Mouse (Mus musculus): ENCODE data around the gene Klhl25.
A peak's percentile ranks its signal among the peaks of the same experiment; 100 is the strongest.
"Not testable (repeated sequence)": the region's sequence is repeated elsewhere in the genome, so short reads cannot be mapped to it uniquely, and the experiment has no call there.

Klhl25 gene

GRCm38 (mm10) chr7:75846942-75847341 lies 1.2 kb upstream of the Klhl25 start:
- DNase-seq: no peak

DNA sequence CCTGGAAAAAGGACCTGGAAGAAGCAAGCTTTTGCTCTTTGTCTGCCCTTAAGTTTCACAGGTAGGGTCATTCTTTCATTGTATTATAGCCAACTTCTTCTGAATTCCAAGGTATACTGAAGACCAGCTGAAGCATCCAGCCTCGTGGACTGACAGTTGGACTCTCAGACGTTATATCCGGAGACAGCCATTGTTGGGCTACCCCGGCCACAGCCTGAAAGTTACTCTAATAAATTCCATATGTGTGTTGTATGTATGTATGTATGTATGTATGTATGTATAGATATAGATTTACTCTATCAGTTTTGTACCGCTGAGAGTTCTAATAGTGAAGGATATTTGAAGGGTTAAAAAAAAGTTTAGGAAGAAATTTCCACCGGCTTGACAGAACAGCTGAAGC lies 621 bp upstream of the Klhl25 start:
- DNase-seq: no peak

- peak; percentile 95 for DNase-seq
Observed at GRCm38 (mm10) chr7:75848776-75849670, 913 bp downstream of the Klhl25 start.

DNA sequence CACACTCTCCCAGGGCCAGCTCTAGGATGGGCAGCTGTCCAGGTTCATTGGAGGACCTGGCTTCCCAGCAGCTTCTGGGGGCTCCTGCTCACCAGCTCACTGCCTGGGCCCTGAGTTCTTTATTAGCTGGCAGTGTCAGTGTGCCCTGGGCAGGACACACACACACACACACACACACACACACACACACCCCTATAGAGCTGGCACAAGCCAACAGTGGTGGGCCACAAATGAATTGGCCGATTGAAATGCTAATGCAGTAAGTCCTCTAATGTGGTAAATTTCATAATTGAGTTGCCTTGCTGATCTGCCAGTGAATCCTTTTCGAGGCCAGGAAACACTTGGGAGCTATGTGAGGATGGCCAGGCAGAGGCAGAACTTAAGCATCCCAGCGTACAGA lies 2.3 kb downstream of the Klhl25 start:
- not testable (repeated sequence) for DNase-seq

GRCm38 (mm10) chr7:75851290-75851689 lies 3.2 kb downstream of the Klhl25 start:
- DNase-seq: no peak

GRCm38 (mm10) chr7:75852363-75852762 lies 4.3 kb downstream of the Klhl25 start:
- DNase-seq: no peak

GRCm38 (mm10) chr7:75853171-75853830 lies 5.2 kb downstream of the Klhl25 start:
- DNase-seq: peak; percentile 92

- DNase-seq: no peak
Observed at GRCm38 (mm10) chr7:75854231-75854925, 6.3 kb downstream of the Klhl25 start.

DNA sequence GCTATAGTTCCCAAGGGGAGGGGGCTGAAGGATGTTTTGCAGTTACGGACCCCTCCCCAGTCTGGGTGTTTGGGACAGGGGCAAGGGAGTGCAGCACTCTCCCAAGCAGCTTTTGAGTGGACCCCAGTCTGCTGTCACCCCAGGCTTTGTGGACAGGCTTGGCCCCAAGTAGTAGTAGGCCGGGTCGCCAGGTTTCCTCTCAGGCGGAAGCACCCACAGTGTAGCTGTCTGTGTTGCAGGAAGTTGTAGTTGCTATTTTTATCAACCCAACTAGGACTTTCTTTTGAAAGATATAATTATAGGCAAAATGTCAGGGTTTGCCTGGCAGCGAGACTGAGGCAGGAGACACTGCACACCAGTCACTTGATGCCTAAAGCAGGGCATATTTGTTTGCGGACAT lies 6.9 kb downstream of the Klhl25 start:
- DNase-seq: no peak

DNA sequence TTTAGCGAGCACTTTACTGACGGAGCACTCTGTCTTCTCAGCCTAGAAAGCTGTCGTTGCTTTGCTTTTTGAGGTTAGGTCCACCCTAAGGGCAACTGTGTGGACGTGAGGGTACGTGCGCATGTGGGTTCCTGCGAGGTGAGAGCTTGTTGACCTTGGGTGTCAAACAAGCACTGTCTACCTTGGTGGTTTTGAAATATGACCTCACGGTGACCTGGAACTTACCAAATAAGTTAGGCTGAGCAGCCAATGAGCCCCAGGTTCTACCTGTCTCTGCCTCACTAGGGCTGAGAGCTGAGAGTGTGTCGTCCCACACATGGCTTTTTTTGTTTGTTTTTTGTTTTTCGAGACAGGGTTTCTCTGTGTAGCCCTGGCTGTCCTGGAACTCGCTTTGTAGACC lies 8.1 kb downstream of the Klhl25 start:
- DNase-seq: no peak

DNA sequence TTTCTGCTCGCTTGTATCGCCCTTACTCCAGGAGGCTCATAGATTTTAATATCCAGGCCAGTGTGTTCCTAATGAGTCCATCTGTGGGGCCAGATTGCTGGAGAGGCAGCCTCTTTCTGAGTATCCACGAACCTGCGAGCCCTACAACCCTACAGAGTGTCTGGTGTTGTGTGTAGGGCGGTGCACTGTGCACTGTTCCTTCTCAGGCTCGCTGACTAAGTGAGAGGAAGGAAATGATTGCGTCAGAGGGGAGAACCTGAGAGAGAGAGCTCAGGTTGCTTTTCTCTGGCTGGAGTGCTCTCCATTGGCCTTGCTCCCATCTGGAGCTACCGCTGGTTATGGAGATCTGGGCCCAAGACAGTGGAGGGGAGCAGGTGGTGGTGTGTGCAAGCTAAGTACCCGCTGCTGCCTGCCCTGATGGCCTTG lies 11.7 kb downstream of the Klhl25 start:
- no peak for DNase-seq

- not testable (repeated sequence) for DNase-seq
Observed at GRCm38 (mm10) chr7:75861638-75862426, 13.7 kb downstream of the Klhl25 start.

DNA sequence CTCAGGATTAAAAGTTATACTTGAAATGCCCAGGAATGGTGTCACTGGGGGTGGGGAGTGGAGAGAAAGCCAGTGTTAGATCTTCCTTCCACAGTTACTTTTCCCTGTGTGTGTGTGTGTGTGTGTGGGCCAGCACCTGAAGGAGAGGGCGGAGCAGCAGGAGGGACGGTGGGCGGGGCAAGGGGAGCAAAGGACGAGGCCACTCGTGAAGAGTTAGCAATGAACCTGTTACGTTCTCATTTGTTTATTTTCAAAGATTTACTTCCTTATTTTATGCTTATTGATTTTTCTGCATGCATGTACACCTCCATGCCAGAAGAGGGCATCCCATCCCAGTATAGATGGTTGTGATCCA lies 14.3 kb downstream of the Klhl25 start:
- DNase-seq: not testable (repeated sequence)

DNA sequence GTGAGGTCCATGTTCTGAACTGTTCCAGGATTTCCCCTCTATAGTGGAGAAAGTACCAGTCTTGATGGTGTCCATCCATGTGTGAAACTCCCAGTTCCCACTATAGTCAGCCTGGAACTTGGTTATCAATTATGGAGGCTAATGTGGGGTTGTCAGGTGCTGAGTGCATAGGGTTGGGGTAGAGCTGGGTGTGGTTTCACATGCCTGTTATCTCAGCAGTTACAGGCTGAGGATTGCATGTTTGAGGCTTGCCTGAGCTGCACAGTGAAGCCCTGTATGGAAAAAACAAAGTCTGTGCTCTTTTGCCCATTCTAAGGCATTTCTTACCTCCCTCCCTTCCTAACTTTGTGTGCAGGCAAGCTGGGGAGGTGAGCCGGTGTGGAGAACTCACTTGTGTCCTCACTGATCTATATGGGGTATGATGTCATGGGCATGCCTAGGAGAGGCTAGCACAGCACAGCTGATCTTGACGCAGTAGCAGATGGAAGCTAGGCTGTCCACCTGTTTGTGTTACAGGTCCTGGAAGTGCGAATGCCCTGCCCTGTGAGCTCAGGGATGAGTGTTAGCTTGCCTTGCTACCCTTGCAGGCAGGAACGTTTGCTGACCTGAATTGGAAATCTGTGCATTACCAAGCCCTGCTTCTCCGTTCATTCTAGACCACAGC lies 15.3 kb downstream of the Klhl25 start:
- not testable (repeated sequence) for DNase-seq

DNA sequence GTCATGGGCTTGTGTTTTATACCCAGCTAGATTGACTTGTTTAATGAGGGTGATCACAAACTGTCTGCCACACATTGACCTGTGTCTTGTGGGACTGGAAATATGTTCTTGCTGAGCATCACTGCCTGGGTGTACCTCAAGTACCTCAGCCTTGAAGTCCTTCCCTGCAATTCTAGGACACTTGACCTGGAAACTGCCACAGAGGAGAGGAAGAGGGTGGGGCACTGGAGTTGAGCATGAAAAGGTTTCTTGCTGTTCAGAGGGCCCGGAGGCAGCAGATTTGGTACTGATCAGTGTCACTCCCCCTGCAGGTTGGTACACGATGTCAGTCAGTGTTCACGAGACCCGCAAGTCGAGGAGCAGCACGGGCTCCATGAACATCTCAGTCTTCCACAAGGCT lies 16.9 kb downstream of the Klhl25 start:
- no peak for DNase-seq

- no peak for DNase-seq
Observed at GRCm38 (mm10) chr7:75866557-75866956, 18.4 kb downstream of the Klhl25 start.

GRCm38 (mm10) chr7:75868687-75869086 lies 20.6 kb downstream of the Klhl25 start:
- no peak for DNase-seq

- DNase-seq: no peak
Observed at GRCm38 (mm10) chr7:75870551-75870950, 22.4 kb downstream of the Klhl25 start.

- no peak for DNase-seq
Observed at GRCm38 (mm10) chr7:75872255-75872654, 24.1 kb downstream of the Klhl25 start.

DNA sequence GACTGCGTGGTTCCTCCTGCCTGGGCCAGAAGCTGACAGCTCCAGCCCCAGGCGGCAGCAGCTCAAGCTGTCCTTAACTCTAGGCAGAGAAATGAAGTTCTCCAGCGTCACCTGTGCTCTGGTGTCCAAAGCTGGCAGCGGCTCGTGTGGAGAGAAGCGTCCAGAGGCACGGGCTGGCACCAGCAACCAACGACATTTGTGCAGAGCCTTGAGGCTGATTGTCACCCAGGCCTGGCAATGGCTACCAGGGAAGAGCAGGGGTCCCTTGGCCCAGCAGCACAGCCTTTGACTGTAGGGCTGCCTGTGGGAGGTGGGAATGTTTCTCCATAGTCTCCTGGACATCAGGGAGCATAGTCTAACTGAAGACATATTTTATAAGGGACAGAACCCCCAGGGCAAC lies 24.6 kb downstream of the Klhl25 start:
- DNase-seq: peak; percentile 80

- DNase-seq: no peak
Observed at GRCm38 (mm10) chr7:75873216-75873615, 25.1 kb downstream of the Klhl25 start.

- no peak for DNase-seq
Observed at GRCm38 (mm10) chr7:75873746-75874145, 25.6 kb downstream of the Klhl25 start.

Measured in heart, adult 11 months (tissue).